Mouse (Mus musculus): ENCODE results near the gene Omd. TPM values are rescaled to one million over a fixed set of nuclear protein-coding genes. Genes with fewer than 3 reads are reported as not detected.

Gene Omd
- polyA plus RNA-seq, 1 experiment from 2014 or later: 1.3 TPM

DNA sequence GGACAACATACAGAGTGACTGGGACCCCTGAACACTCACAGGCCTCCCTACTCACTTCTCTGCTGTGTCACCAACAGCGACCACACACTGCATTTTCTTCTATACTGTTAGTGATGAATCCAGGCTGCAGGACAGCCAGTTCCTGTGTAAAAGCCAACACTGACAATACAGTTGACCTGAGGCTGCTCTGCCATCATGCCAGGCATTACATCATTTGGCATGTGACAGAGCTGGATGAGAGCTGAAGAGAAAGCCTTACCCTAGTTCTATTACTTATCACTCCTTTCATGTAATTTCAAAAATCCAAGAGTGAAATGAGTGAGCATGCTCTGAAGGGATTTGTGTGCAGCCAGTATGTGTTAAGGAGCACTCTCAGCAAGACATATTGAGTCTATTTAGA lies 26.1 kb upstream of the Omd start:
- H3K4me2 ChIP-seq (ENCODE audit: low read depth, low read length): no peak overlapping the region
- H3K27me3 ChIP-seq (ENCODE audit: control insufficient read depth, insufficient read depth, low read length): no peaks in the 10 kb centered on the region
- H3K4me1 ChIP-seq (ENCODE audit: control insufficient read depth, insufficient read depth, low read length): peaks cover 3% of the 10 kb centered on the region; the same call in 1 of the 2 replicates
- H3K36me3 ChIP-seq (ENCODE audit: control insufficient read depth, insufficient read depth): no peaks in the 10 kb centered on the region
- no peak for ATAC-seq (replicated peaks; ENCODE audit: extremely low read depth, insufficient read depth, low FRiP score)
- H3K9me3 ChIP-seq (replicated peaks; ENCODE audit: control insufficient read depth, low read length): no peaks in the 10 kb centered on the region
- no peak overlapping the region for H3K27ac ChIP-seq (ENCODE audit: low read length)
- H3K9ac ChIP-seq (ENCODE audit: low read length): no peak overlapping the region
- 76% methylated on average over 1 of the region's 1 CpGs for whole genome bisulfite sequencing
- H3K4me3 ChIP-seq (ENCODE audit: low read length): no peak overlapping the region

DNA sequence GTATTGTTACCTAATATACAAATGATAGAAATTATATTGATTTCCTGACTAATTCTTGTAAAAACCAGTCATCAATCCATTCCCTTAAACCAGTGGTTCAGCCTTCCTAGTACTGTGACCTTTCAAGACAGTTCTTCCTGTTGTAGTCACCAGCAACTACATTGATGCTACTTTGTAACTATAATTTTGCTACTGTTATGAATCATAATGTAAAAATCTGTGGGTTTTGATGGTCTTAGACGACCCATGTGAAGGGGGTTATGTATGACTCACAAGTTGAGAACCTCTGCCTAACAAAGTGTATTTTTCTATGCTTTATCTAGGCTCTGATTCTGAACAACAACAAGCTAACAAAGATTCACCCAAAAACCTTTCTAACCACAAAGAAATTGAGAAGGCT lies 25.3 kb upstream of the Omd start:
- H3K27ac ChIP-seq (ENCODE audit: low read length): no peak overlapping the region

DNA sequence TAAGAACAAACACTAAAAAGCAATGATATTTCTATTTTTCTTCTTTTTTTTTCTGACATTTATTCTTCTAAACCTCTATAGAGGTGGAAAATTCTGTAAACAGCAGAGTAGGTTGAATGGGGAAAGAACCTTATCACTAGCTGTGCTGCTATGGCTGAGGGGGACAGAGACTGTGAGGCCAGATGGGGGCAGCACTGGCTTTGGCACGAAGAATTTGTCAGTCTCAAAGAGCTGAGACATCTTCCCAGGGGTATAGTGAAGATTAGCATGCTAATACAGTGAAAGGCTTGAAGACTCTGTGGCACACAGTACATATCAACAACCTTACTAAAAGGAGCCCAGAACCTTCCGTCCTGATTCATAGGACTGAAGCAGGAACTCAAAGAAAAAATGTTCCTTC lies 23.1 kb upstream of the Omd start:
- no peaks in the 10 kb centered on the region for H3K9me3 ChIP-seq (replicated peaks; ENCODE audit: control insufficient read depth, low read length)
- no peak overlapping the region for H3K4me2 ChIP-seq (ENCODE audit: low read depth, low read length)
- ATAC-seq (replicated peaks; ENCODE audit: extremely low read depth, insufficient read depth, low FRiP score): no peak
- H3K27ac ChIP-seq (ENCODE audit: low read length): no peak overlapping the region
- no peaks in the 10 kb centered on the region for H3K27me3 ChIP-seq (ENCODE audit: control insufficient read depth, insufficient read depth, low read length)
- no peak overlapping the region for H3K4me3 ChIP-seq (ENCODE audit: low read length)
- peaks cover 3% of the 10 kb centered on the region; the same call in 1 of the 2 replicates for H3K4me1 ChIP-seq (ENCODE audit: control insufficient read depth, insufficient read depth, low read length)
- H3K36me3 ChIP-seq (ENCODE audit: control insufficient read depth, insufficient read depth): 0 out of 2 replicates have a peak, but pooled peaks cover 2% of the 10 kb centered on the region
- 47% methylated on average over 2 of the region's 2 CpGs for WGBS
- H3K9ac ChIP-seq (ENCODE audit: low read length): no peak overlapping the region

More for the DNA sequence above, 25.3 kb upstream of the Omd start:
- Histone ChIP-seq H3K4me1 (ENCODE audit: control insufficient read depth, insufficient read depth, low read length) (peaks cover 3% of the 10 kb centered on the region; the same call in 1 of the 2 replicates), H3K9me3 (replicated peaks; ENCODE audit: control insufficient read depth, low read length) (no peaks in the 10 kb centered on the region), H3K36me3 (ENCODE audit: control insufficient read depth, insufficient read depth) (no peaks in the 10 kb centered on the region), H3K4me2 (ENCODE audit: low read depth, low read length) (no peak overlapping the region), H3K27me3 (ENCODE audit: control insufficient read depth, insufficient read depth, low read length) (no peaks in the 10 kb centered on the region), H3K4me3 (ENCODE audit: low read length) (no peak overlapping the region), H3K9ac (ENCODE audit: low read length) (no peak overlapping the region)
- no peak for ATAC-seq (replicated peaks; ENCODE audit: extremely low read depth, insufficient read depth, low FRiP score)
- 57% methylated on average over 1 of the region's 1 CpGs for WGBS

DNA sequence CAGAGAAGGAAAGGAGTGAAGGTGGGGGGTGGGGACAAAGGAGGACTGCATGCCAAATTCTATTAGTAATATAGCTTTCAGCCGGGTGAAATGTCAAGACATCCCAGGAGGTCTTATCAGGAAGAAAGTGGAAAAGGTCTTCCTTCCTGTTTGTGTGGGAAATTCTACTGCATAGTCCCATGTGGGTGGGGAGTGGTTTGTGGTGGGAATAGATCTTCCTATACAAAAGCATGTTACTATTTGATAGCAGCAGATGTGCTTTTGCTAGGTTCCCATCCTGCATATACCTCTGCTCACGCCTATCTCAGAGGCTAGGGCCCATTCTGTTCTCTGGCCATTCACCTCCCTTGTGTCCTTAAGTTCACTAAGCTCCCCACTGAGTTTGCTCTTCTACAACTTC lies 21.4 kb upstream of the Omd start:
- WGBS: 38% methylated on average over 2 of the region's 2 CpGs
- H3K36me3 ChIP-seq (ENCODE audit: control insufficient read depth, insufficient read depth): 0 out of 2 replicates have a peak, but pooled peaks cover 2% of the 10 kb centered on the region
- no peak overlapping the region for H3K27ac ChIP-seq (ENCODE audit: low read length)
- H3K27me3 ChIP-seq (ENCODE audit: control insufficient read depth, insufficient read depth, low read length): no peaks in the 10 kb centered on the region
- H3K9me3 ChIP-seq (replicated peaks; ENCODE audit: control insufficient read depth, low read length): no peaks in the 10 kb centered on the region
- H3K9ac ChIP-seq (ENCODE audit: low read length): no peak overlapping the region
- no peak overlapping the region for H3K4me2 ChIP-seq (ENCODE audit: low read depth, low read length)
- H3K4me3 ChIP-seq (ENCODE audit: low read length): no peak overlapping the region
- ATAC-seq (replicated peaks; ENCODE audit: extremely low read depth, insufficient read depth, low FRiP score): no peak
- H3K4me1 ChIP-seq (ENCODE audit: control insufficient read depth, insufficient read depth, low read length): peaks cover 3% of the 10 kb centered on the region; the same call in 1 of the 2 replicates

DNA sequence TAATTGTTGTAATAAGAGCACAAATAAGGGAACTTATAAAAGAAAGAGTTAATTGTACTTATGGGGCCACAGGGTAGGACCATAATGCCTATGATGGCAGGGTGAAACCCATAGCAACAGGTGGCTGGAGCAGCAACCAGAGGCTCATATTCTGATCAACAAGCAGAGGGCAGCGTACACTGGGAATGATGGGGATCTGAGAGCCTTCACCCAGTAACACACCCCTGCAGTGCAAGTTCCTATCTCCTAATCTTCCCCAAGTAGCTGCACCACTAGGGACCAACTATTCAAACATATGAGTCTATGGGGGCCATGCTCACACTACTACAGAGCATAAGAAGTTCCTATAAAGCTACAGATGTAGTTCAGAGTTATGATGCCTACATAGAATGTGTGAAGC lies 17.9 kb upstream of the Omd start:
- no peak overlapping the region for H3K27ac ChIP-seq (ENCODE audit: low read length)
- no peak overlapping the region for H3K4me3 ChIP-seq (ENCODE audit: low read length)
- H3K9me3 ChIP-seq (replicated peaks; ENCODE audit: control insufficient read depth, low read length): no peaks in the 10 kb centered on the region
- no peaks in the 10 kb centered on the region for H3K4me1 ChIP-seq (ENCODE audit: control insufficient read depth, insufficient read depth, low read length)
- 0 out of 2 replicates have a peak, but pooled peaks cover 2% of the 10 kb centered on the region for H3K36me3 ChIP-seq (ENCODE audit: control insufficient read depth, insufficient read depth)
- no peaks in the 10 kb centered on the region for H3K27me3 ChIP-seq (ENCODE audit: control insufficient read depth, insufficient read depth, low read length)
- 87% methylated on average over 1 of the region's 1 CpGs for WGBS
- no peak overlapping the region for H3K9ac ChIP-seq (ENCODE audit: low read length)
- ATAC-seq (replicated peaks; ENCODE audit: extremely low read depth, insufficient read depth, low FRiP score): no peak
- H3K4me2 ChIP-seq (ENCODE audit: low read depth, low read length): no peak overlapping the region

DNA sequence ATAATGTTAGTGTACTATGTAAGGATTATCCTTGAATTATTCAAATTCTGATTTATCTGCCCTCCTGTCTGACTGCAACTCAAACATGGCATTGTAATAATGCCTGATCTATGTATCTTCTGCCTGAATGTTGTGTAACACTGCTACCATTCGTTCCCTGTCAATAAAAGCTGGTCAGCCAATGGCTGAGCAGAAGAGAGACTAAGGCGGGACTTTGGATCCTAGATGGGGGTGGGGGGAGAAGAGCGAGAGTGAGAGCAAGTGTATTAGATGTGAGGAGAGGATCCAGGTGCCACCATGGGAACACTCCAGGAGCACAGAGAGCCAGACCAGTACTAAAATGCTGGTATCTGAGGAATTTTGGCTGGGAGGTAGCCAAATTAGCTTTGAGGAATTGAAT lies 11.9 kb upstream of the Omd start:
- ATAC-seq (replicated peaks; ENCODE audit: extremely low read depth, insufficient read depth, low FRiP score): no peak

DNA sequence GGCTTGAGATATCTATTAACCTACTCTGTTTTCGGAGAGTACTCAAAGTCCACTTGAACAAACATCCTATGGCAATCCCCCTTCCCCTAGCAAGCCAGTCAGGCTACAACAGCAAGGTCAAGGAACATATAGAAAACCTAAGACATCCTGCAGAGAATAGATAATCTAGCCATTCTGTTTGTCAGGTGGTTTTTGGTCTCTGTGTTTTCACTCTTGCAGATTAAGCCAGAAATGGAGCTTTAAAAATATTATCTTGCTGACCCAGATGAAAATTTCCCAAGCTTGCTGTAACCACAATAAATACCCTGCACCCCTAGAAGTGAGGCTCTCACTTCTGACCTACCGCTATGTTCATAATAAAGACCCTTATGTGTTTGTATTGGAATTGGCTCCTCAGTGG lies 10.8 kb upstream of the Omd start:
- no peak overlapping the region for H3K4me3 ChIP-seq (ENCODE audit: low read length)
- H3K36me3 ChIP-seq (ENCODE audit: control insufficient read depth, insufficient read depth): no peaks in the 10 kb centered on the region
- H3K4me1 ChIP-seq (ENCODE audit: control insufficient read depth, insufficient read depth, low read length): no peaks in the 10 kb centered on the region
- no peaks in the 10 kb centered on the region for H3K9me3 ChIP-seq (replicated peaks; ENCODE audit: control insufficient read depth, low read length)
- H3K9ac ChIP-seq (ENCODE audit: low read length): no peak overlapping the region
- WGBS: 78% methylated on average over 2 of the region's 2 CpGs
- H3K27ac ChIP-seq (ENCODE audit: low read length): no peak overlapping the region
- no peak overlapping the region for H3K4me2 ChIP-seq (ENCODE audit: low read depth, low read length)
- no peak for ATAC-seq (replicated peaks; ENCODE audit: extremely low read depth, insufficient read depth, low FRiP score)
- H3K27me3 ChIP-seq (ENCODE audit: control insufficient read depth, insufficient read depth, low read length): no peaks in the 10 kb centered on the region

More for the DNA sequence above, 11.9 kb upstream of the Omd start:
- Histone ChIP-seq H3K36me3 (ENCODE audit: control insufficient read depth, insufficient read depth) (no peaks in the 10 kb centered on the region), H3K9ac (ENCODE audit: low read length) (no peak overlapping the region), H3K9me3 (replicated peaks; ENCODE audit: control insufficient read depth, low read length) (no peaks in the 10 kb centered on the region), H3K27ac (ENCODE audit: low read length) (no peak overlapping the region), H3K4me1 (ENCODE audit: control insufficient read depth, insufficient read depth, low read length) (no peaks in the 10 kb centered on the region), H3K4me2 (ENCODE audit: low read depth, low read length) (no peak overlapping the region), H3K4me3 (ENCODE audit: low read length) (no peak overlapping the region), H3K27me3 (ENCODE audit: control insufficient read depth, insufficient read depth, low read length) (no peaks in the 10 kb centered on the region)
- WGBS: 73% methylated on average over 3 of the region's 3 CpGs

DNA sequence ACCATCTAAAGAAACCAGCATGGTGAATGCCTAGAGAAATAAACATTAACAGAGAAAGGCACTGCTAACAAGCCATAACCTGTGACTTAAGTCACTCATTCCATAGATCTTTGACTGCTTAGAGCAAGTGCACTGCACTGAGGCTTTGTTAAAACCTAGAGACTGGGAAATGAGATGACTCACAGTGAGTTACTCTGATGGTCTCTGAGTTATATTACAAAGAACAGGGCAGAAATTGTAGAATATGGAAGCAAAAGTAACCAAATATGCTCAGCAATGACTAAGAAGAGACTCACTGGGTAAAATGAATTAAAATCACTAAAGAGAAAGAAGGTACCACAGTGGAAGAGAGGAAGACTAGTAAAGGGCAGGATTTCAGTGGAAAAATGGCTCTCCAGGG lies 1.6 kb downstream of the Omd start:
- no peak overlapping the region for H3K9ac ChIP-seq (ENCODE audit: low read length)
- no peaks in the 10 kb centered on the region for H3K4me1 ChIP-seq (ENCODE audit: control insufficient read depth, insufficient read depth, low read length)
- H3K27ac ChIP-seq (ENCODE audit: low read length): no peak overlapping the region
- H3K36me3 ChIP-seq (ENCODE audit: control insufficient read depth, insufficient read depth): no peaks in the 10 kb centered on the region
- H3K27me3 ChIP-seq (ENCODE audit: control insufficient read depth, insufficient read depth, low read length): no peaks in the 10 kb centered on the region
- ATAC-seq (replicated peaks; ENCODE audit: extremely low read depth, insufficient read depth, low FRiP score): no peak
- H3K4me3 ChIP-seq (ENCODE audit: low read length): no peak overlapping the region
- no peak overlapping the region for H3K4me2 ChIP-seq (ENCODE audit: low read depth, low read length)
- no peaks in the 10 kb centered on the region for H3K9me3 ChIP-seq (replicated peaks; ENCODE audit: control insufficient read depth, low read length)

DNA sequence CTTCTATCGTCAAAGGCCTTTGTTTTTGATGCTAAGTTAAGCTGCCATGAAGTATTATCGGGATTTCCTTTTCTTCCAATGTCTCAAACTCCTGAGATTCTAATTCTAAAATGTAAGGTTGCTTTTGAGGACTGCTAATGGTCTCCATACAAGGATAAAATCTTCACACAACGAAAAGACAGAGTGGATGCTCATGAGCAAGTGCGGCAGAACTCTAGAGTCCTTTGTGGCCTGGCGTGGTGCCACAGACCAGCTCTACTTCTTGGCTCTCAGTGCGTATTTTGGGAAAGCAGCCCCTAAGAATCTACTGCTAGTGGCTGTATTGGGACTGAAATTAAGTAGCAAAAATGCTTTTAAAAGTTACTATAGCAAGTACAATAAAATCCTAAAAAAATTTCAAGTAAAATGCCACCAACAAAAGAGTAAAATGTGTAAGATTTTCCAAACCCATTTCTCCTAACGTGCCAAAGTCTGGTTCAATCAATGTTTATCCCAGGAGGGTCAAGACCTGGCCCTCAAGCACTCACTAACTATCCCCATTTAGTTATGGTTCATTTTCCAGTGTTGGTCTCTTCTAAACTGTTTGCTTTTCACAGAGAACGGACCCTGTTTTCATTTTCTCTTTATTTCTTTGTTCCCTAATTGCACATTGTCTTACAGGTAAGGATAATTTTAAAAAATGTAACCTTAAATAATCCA lies 2.2 kb downstream of the Omd start:
- Histone ChIP-seq H3K4me2 (ENCODE audit: low read depth, low read length) (no peak overlapping the region), H3K27me3 (ENCODE audit: control insufficient read depth, insufficient read depth, low read length) (no peaks in the 10 kb centered on the region), H3K4me1 (ENCODE audit: control insufficient read depth, insufficient read depth, low read length) (no peaks in the 10 kb centered on the region), H3K9me3 (replicated peaks; ENCODE audit: control insufficient read depth, low read length) (no peaks in the 10 kb centered on the region), H3K36me3 (ENCODE audit: control insufficient read depth, insufficient read depth) (no peaks in the 10 kb centered on the region), H3K9ac (ENCODE audit: low read length) (no peak overlapping the region), H3K27ac (ENCODE audit: low read length) (peak overlapping the region; percentile 43; the same call in 1 of the 2 replicates), H3K4me3 (ENCODE audit: low read length) (no peak overlapping the region)
- WGBS: 66% methylated on average over 8 of the region's 8 CpGs
- no peak for ATAC-seq (replicated peaks; ENCODE audit: extremely low read depth, insufficient read depth, low FRiP score)
